Mouse (Mus musculus) central nervous system, embryonic 11.5 days (tissue): Measurements from ENCODE around the gene Vmn1r65. TPM values are rescaled to one million over a fixed set of nuclear protein-coding genes. Genes with fewer than 3 reads are reported as not detected.

ENCODE experiments used
- polyA plus RNA-seq: library from polyadenylated mRNA; depleted of rRNA; stranded (reverse); fragments of >200 nt; gene quantifications from 2 replicates; pipeline ENCODE4 v1.2.3, GENCODE M21; 2012; rRNA removed

Gene Vmn1r65
- not detected in 2 replicates for polyA plus RNA-seq

GRCm38 (mm10) chr7:6010910-6011309, at the start of gene Vmn1r65:
Gene Vmn1r65, minus strand, starts transcription at chr7:6011010.

GRCm38 (mm10) chr7:6044861-6045260, 34.1 kb upstream of the Vmn1r65 start, which contains the start of gene Nlrp4c:
Gene Nlrp4c, plus strand, starts transcription at chr7:6045161.

Other genes starting within 250 kb of the Vmn1r65 start
- not detected in 2 replicates for gene Vmn1r63, start 205.6 kb downstream of the Vmn1r65 start, polyA plus RNA-seq
- not detected in 2 replicates for gene Vmn1r64, start 126.5 kb downstream of the Vmn1r65 start, polyA plus RNA-seq
- gene Nlrp4c, start 34.2 kb upstream of the Vmn1r65 start, polyA plus RNA-seq = 0.02 TPM in 1 of 2 replicates, not detected in the other
- 36.1 and 39.3 TPM in 2 replicates for gene Zfp787, start 145.0 kb upstream of the Vmn1r65 start, polyA plus RNA-seq
- 52.6 and 93.5 TPM in 2 replicates for gene Zfp444, start 161.2 kb upstream of the Vmn1r65 start, polyA plus RNA-seq
- not detected in 2 replicates for gene Galp, start 186.1 kb upstream of the Vmn1r65 start, polyA plus RNA-seq
- gene Zscan5b, start 211.3 kb upstream of the Vmn1r65 start, polyA plus RNA-seq = not detected in 2 replicates
- gene Epp13, start 241.7 kb upstream of the Vmn1r65 start, polyA plus RNA-seq = not detected in 2 replicates